Mouse (Mus musculus) c-Kit-positive CD71-positive TER-119-negative erythroid progenitor cells, embryonic 14.5 days (primary cell): ENCODE results near the gene Thap11.
A peak's percentile ranks its signal among the peaks of the same experiment; 100 is the strongest.
"Not testable (repeated sequence)": the region's sequence is repeated elsewhere in the genome, so short reads cannot be mapped to it uniquely, and the experiment has no call there.

Source experiments
- DNase-seq: peaks from one replicate; pipeline ENCODE4 v3.0.0-alpha.2; 2013; ENCODE audit warnings: low read depth

The Thap11 gene

DNA sequence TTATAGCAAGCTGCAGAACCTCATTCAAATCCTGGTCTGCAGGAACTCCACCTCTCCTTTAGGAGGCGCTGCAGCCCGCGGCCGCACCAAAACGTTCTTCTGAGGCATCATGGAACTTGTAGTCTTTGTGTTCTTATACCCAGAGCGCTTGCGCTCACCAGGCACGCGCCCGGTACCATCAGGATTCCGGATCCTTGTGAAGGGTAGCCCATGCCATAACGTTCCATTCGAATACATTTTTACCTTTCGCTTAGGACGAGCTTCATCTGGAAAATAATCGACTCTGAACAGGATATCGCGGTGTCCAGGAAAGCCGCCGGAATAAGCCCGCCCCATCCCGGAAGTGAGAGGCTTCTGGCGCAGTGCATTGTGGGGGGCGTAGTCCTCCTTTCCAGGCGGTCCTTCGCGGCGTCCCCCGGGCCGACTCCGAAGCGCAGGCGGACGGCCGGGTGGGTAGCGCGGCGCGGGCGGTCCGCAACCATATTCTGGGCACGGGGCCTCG is at the start of gene Thap11:
Thap11 (plus strand) TSS at position 418 of the 502 bp plus-strand sequence.
- DNase-seq, result peak; percentile 92

DNA sequence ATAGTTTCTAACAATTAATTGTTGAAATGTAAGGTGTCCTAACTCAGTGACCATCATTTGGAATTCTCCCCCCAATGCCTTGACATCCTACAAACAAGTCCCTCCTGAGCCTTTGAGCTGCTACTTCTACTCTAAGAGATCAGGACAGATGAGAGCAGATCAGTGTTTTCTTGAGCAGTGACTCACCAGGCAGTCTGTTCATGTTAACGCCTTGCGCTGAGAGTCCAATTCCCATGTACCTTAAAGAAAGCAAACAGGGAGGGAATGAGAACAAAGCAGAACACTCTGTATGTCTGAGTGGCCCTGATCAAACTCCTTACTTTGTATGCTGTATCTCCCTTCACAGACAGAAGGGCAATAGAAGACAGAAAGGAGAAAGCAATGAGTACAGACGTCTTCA is 49.6 kb upstream of the Thap11 start:
- no peak for DNase-seq

DNA sequence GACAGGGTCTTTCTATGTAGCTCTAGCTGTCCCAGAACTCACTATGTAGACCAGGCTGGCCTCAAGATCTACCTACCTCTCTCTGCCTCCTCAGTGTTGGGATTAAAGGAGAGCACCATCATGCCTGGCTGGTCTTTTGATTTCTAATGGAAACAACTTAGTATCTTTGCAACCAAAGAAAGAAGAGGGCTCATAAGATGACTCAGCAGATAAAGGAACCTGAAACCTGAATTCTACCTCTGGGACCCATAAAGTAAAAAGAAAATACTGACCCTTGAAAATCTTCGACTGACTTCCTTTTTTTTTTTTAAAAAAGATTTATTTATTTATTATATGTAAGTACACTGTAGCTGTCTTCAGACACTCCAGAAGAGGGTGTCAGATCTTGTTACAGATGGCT is 49.0 kb upstream of the Thap11 start:
- DNase-seq, result no peak

DNA sequence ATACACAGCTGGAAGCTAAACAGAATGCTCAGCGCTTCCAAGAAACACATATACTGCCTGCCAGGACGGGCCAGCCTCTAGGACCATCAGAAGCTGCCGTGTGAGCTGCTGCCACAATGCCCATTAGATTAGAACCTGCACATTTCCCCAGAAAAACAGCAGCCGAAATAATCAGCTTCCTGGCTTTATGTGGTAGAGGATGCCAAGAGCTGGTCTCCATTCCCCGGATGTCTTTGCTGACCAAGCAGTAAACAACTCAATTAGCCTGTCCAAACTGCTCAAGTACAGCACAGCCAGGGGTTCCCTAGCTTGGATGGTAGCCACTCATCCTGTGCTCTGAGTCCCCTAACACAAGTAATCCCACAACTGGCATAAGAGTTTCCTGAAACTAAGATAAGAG is 47.2 kb upstream of the Thap11 start:
- no peak for DNase-seq

DNA sequence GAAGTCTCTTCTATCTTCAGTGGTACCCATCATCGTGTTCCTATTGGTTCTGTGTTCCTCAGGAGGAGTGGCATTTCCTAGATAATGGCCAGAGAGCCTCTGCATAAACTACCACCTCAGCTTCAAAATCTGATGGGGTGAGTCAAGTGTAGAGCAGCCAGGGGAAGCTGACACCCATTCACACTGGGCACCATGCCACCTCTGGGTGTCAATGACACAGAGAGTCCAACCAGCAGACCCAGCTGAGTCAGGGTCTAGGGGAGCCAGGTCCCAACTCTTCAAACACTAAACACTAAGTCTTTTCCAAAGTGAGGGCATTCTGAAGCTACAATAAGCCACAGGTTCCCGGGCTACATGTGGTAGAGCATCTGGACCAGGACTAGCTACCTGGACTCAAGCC is 46.5 kb upstream of the Thap11 start:
- no peak for DNase-seq

- no peak for DNase-seq
Measured at GRCm38 (mm10) chr8:105810245-105810786, 44.6 kb upstream of the Thap11 start.

- DNase-seq, result no peak
Measured at GRCm38 (mm10) chr8:105811061-105811460, 43.9 kb upstream of the Thap11 start.

GRCm38 (mm10) chr8:105811543-105811942 is 43.4 kb upstream of the Thap11 start:
- DNase-seq, result no peak

GRCm38 (mm10) chr8:105812511-105812910 is 42.4 kb upstream of the Thap11 start:
- DNase-seq, result no peak

DNA sequence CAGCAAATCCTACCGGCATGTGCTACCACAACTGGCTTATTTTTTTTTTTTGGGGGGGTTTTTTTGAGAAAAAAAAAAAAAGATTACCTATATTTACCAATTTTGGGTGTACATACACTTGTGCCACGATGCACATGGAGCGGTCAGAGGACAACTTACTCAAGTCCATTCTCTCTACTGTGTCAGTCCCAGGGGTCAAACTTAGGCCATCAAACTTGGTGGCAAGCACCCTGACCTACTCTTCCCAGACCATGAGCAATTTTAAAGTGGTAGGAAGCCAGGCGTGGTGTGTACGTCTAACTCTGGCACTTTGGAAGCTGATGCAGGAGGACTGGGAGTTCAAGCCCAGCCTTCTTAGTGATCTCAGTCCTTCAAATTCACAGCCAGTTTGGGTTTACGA is 41.7 kb upstream of the Thap11 start:
- no peak for DNase-seq

- DNase-seq, result no peak
Measured at GRCm38 (mm10) chr8:105819659-105820058, 35.3 kb upstream of the Thap11 start.

DNA sequence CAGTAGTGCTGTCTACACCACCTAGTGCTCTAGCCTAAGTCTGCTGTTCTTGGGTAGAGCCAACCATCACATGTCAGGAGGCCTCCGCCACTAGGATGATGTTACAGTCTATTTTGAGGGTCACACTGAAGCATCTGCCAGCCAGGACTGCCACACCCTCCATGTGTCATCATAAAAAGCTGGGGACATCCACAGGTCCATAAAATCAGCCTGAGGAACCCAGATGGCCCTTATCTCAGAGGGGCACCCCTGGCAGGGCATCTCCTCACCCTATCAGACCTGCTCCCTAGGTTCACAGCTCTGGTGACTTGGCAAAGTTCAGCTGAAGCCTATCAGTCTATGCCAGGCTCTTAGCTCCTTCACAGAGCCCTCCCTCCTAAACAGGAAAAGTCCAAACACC is 34.0 kb upstream of the Thap11 start:
- peak; percentile 94 for DNase-seq

GRCm38 (mm10) chr8:105825506-105825905 is 29.4 kb upstream of the Thap11 start:
- DNase-seq, result no peak

DNA sequence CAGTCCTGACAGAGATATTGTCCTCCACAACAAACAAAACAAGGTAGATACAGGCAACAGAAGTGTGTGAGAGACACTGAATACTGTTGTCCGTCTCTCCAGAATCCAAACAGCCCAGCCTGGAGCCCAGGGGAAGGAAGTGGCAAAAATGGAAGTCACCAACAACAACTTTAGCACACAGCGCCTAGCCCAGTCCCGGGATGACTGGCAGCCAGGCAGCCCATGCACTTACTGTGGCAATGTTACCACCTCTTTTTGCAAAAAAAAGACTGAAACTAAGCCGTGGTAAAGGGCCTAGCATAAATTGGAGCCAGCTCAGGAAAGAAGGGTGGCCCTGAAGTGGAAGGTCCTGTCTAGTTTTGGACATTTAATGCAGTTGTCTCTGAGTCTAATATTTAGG is 28.6 kb upstream of the Thap11 start:
- DNase-seq, result no peak

DNA sequence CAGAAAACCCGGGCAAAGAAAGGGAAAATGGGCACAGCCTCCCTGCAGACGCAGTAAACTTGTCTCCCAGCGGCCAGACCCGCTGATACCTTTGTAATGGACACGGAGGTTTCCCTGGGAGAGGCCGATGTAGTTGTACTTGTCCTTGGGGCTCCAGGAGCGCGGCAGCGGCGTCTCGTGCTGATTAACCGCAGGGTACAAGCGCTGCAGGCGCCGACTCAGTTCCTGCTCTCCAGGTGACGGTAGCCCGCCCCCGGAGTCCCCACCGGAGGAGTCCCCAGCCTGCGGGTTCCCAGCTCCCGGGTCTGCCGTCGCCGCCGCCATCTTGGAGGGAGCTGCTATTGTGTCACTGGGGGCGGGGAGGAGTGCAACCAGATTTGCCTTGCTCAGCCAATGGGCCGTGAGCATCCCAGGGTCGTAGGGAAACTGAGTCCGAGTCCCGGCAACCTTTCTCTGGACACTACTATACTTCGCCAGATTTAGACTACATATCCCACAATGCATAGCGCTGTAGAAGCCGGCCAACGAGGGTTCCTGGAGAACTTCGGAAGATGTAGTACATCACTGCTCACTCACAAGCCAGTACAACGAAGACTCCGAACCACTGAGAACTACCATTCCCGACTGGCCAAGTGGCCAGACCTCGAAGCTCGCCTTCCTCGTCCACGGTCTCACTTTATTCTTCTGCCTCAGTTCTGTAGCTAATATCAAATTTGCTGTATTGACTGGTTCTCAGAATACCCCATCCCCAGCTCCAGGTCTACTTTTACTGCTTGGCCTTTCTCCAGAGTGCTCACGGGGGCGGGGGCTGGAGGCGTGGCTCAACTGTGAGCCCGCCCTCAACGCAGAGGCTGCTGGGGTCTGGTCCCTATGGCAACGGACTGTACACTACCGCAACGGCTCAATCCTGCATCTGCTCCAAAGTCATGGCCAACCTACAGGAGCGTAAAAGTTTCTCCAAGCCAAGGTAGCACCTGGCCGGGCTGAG is 27.8 kb upstream of the Thap11 start, which contains the start of the genes Ranbp10 and Tsnaxip1:
Ranbp10 (minus strand) TSS at position 490 of the 988 bp plus-strand sequence.
Tsnaxip1 (plus strand) TSS at position 871 of the 988 bp plus-strand sequence.
- peak; percentile 98 for DNase-seq

DNA sequence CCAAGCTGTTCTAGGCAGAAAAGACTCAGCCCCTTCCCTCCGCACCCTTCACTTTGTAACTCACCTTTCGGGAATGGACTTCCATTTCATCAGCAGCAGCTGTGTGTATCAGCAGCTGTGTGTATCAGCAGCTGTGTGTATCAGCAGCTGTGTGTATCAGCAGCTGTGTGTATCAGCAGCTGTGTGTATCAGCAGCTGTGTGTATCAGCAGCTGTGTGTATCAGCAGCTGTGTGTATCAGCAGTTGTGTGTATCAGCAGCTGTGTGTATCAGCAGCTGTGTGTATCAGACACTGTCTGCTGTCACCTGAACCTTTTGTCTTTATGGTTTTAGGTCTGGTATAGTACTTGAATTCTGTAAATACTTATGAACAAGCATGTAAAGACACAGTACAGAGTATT is 21.2 kb upstream of the Thap11 start:
- not testable (repeated sequence) for DNase-seq

DNA sequence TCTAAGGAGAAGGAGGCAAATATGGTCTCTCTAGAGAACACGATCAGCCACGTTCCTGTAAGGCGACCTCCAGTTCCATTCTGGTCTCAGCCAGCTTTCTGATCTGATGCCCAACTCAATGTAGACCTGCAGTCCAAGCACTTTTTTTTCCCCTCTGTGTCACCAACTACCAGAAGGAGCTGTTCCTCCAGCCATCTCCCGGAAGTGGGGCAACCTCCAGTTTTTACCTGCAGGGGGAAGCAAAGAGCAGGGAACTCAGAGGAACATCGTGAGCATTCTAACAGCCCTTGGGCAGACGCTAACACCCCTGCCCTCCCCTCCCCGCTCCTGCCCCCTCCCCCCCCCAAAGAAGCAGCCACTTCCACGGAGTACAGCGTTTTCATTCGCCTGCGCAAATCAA is 19.6 kb upstream of the Thap11 start:
- DNase-seq, result no peak

DNA sequence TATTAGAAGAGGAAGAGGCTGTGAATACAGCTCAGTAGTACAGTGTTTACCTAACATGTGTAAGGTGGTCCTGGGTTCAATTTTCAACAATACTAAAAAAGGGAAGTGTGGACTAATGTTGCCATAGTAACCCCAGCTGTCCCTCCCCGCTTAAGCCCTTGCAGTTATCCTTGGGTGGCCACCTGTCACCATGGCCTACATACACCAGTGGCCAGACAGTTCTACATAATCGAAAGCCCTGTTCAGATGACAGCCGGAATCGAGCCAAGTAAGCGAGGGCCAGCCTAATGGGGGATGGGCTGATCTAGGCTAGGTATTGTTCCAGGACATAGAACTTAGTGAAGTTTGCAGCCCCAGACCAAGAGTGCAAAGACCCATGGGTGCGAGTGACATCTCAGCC is 17.9 kb upstream of the Thap11 start:
- DNase-seq, result no peak

DNA sequence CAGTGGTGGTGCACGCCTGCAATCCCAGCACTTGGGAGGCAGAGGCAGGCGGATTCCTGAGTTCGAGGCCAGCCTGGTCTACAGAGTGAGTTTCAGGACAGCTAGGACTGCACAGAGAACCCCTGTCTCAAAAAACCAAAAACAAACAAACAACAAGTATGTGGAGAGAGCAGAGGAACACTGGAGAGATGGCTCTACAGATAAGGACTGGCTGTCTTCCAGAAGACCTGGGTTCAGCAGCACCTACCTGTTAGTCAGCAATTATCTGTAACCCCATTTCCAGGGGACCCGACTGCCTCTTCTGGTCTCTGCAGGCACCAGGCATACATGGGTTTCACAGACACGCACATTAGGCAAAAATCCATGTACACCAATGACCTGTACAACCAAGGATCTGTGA is 15.7 kb upstream of the Thap11 start:
- no peak for DNase-seq

GRCm38 (mm10) chr8:105846678-105847077 is 8.3 kb upstream of the Thap11 start:
- DNase-seq, result no peak

- DNase-seq, result no peak
Measured at GRCm38 (mm10) chr8:105850014-105850413, 4.9 kb upstream of the Thap11 start.

DNA sequence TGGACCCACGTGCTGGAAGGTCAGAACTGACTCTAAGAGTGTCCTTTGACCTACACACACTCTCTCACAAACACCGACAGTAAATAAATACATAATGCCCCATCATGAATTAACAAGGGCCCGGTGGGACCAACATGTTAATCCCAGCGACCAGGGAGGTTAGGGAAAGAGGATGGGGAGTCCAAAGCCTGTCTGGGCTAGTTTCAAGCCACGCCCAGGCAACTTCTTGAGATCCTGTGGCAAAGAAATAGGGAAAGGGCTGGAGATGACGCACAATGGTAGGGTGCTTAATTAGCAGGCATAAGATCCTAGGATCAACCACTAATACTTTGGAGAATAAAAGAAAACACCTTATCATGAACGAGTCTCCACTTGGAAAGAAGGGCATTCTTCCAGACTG is 4.3 kb upstream of the Thap11 start:
- DNase-seq, result no peak

GRCm38 (mm10) chr8:105851651-105852143 is 3.2 kb upstream of the Thap11 start:
- peak; percentile 89 for DNase-seq
